Mouse (Mus musculus): ENCODE results near the gene Foxn3.
A peak's percentile ranks its signal among the peaks of the same experiment; 100 is the strongest.

DNA sequence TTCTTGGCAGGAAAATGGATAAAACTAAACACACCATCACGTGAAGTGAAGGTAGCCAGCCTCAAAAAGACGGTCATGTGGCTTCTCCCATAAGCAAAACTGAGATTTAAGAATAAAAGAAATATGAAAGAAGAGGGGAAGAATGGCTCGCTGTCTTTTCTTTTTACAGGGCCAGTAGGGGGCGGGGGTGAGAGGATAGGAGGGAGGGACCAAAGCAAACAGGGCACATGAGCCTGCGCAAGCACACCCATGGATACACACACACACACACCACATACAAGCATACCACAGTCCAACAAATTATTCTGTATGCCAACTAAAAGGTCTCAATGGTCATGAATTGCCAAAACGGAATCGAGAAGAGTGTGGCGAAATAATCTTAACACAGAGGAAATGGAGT, 12.8 kb downstream of the Foxn3 start:
- peak; percentile 32; the same call in 1 of the 2 replicates for TF ChIP-seq CTCF (IDR thresholded peaks at IDR 0.05; ENCODE audit: borderline replicate concordance, extremely low read depth, insufficient read depth, insufficient read length)
- TF ChIP-seq POLR2A (IDR thresholded peaks at IDR 0.05; ENCODE audit: borderline replicate concordance, extremely low read depth, insufficient read depth, insufficient read length, poor library complexity, severe bottlenecking): no peak
